Mouse (Mus musculus) large intestine, adult 2 months (tissue): ENCODE data around the gene Nkiras2. TPM values are rescaled to one million over a fixed set of nuclear protein-coding genes. Genes with fewer than 3 reads are reported as not detected.

ENCODE experiments used
- polyA plus RNA-seq: library from polyadenylated mRNA; depleted of rRNA; stranded (reverse); fragments of >200 nt; gene quantifications from 2 replicates; pipeline ENCODE4 v1.2.3, GENCODE M21; 2012; rRNA removed

The Nkiras2 gene
- polyA plus RNA-seq, 1 experiment, result 88.6 TPM

Other genes starting within 250 kb of the Nkiras2 start
- gene Jup, start 221.5 kb upstream of the Nkiras2 start, polyA plus RNA-seq, result 216 and 335 TPM in 2 replicates
- 5.7 and 6.0 TPM in 2 replicates for gene P3h4, start 204.4 kb upstream of the Nkiras2 start, polyA plus RNA-seq
- gene Fkbp10, start 203.5 kb upstream of the Nkiras2 start, polyA plus RNA-seq, result 11.2 and 11.5 TPM in 2 replicates
- 18.0 and 18.5 TPM in 2 replicates for gene Nt5c3b, start 177.4 kb upstream of the Nkiras2 start, polyA plus RNA-seq
- 0.05 and 0.11 TPM in 2 replicates for gene Klhl10, start 177.3 kb upstream of the Nkiras2 start, polyA plus RNA-seq
- gene Klhl11, start 146.5 kb upstream of the Nkiras2 start, polyA plus RNA-seq, result 1.2 and 2.5 TPM in 2 replicates
- gene Acly, start 91.2 kb upstream of the Nkiras2 start, polyA plus RNA-seq, result 43.0 and 70.5 TPM in 2 replicates
- gene Ttc25, start 73.6 kb upstream of the Nkiras2 start, polyA plus RNA-seq, result 0.12 TPM in 1 of 2 replicates, not detected in the other
- 32.5 and 32.8 TPM in 2 replicates for gene Cnp, start 44.3 kb upstream of the Nkiras2 start, polyA plus RNA-seq
- 53.6 and 60.9 TPM in 2 replicates for gene Dnajc7, start 924 bp downstream of the Nkiras2 start, polyA plus RNA-seq
- 0.14 and 0.59 TPM in 2 replicates for gene Zfp385c, start 73.2 kb downstream of the Nkiras2 start, polyA plus RNA-seq
- gene Dhx58, start 85.0 kb downstream of the Nkiras2 start, polyA plus RNA-seq, result 6.2 and 11.5 TPM in 2 replicates
- gene Kat2a, start 93.2 kb downstream of the Nkiras2 start, polyA plus RNA-seq, result 23.5 and 26.7 TPM in 2 replicates
- not detected in 2 replicates for gene Hspb9, start 94.6 kb downstream of the Nkiras2 start, polyA plus RNA-seq
- 255 and 309 TPM in 2 replicates for gene Rab5c, start 119.0 kb downstream of the Nkiras2 start, polyA plus RNA-seq
- gene Kcnh4, start 140.7 kb downstream of the Nkiras2 start, polyA plus RNA-seq, result 0.06 and 0.08 TPM in 2 replicates
- gene Hcrt, start 143.7 kb downstream of the Nkiras2 start, polyA plus RNA-seq, result not detected in 2 replicates
- gene Ghdc, start 151.7 kb downstream of the Nkiras2 start, polyA plus RNA-seq, result 8.5 and 9.8 TPM in 2 replicates
- 9.5 and 14.2 TPM in 2 replicates for gene Stat5b, start 231.5 kb downstream of the Nkiras2 start, polyA plus RNA-seq
- gene Stat5a, start 240.1 kb downstream of the Nkiras2 start, polyA plus RNA-seq, result 6.4 and 8.3 TPM in 2 replicates